Comparison of ENCODE assay signal across 25 mouse cellular contexts in the genomic region with DNA sequence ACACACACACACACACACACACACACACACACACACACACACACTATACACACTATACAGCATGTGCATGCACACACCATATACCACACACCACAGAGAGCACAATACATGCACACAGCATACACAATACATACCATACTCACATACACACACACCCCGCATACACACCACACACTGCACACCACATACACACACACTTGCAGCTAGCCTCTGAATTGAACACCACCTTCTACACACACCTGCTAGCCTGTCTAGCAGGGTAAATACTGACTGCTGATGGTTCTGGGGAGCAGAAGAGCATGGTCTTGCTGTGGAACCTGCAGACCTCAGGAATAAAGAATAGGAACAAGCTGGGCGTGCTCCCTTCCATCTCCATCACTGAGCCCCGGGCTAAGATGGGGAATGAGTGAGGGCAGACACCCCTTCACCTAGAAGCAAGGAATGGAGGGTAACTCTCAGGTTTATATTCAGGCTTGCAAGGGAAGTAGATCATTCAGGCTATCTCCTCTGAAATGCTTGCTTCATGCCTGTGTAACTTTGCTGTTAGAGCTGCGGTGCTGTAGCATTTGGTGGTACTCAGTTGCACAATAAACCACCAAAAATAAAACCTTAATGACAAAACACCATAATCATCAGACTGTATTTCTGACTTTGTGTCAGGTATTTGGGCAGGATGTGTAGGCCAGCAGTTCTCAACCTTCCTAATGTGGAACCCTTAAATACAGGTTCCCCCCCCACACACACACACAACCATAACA.
DNase-seq lines count a peak whose midpoint lies in the region; ATAC-seq and TF ChIP-seq lines count a peak whose summit lies in the region.
"Had no signal": no experiment of that assay in that cellular context is flagged by ENCODE, and none has a peak within 500 bp of the region (broad histone marks: within the 10 kb centered on the region; RNA-seq: fewer than 3 reads in every experiment).

No protein-coding gene starts in this region.

- no peaks in the 10 kb centered on the region for H3K79me2 ChIP-seq in MEL (ENCODE audit: control insufficient read depth, insufficient read depth, low read length, poor library complexity)

- peaks cover 29% of the 10 kb centered on the region for H3K4me1 ChIP-seq in megakaryocyte, embryonic 14.5 days
- no peaks in the 10 kb centered on the region for H3K4me1 ChIP-seq in neural tube, embryonic 14.5 days (ENCODE audit: control insufficient read depth, insufficient read depth, low read length)
- peaks cover 4% of the 10 kb centered on the region; the same call in 1 of the 2 replicates for H3K4me1 ChIP-seq in neural tube, embryonic 15.5 days
- H3K4me1 ChIP-seq in MEL (ENCODE audit: control insufficient read depth in 1 of 2, insufficient read depth in 2 of 2, low read length in 2 of 2) = no peaks in the 10 kb centered on the region
- no peaks in the 10 kb centered on the region for H3K4me1 ChIP-seq in stomach, postnatal 0 days (replicated peaks; ENCODE audit: control insufficient read depth, insufficient read depth)
- H3K4me1 ChIP-seq: embryonic facial prominence, embryonic 10.5 days; embryonic facial prominence, embryonic 12.5 days had no signal

- no peak for TF ChIP-seq EP300 in MEL (IDR thresholded peaks at IDR 0.05; ENCODE audit: low read depth in 1 of 2, low read length in 2 of 2)
- no peak for TF ChIP-seq EP300 in stomach, postnatal 0 days (optimal IDR thresholded peaks at IDR 0.05)

- no peaks in the 10 kb centered on the region for H3K9me3 ChIP-seq in megakaryocyte, embryonic 14.5 days
- no peaks in the 10 kb centered on the region for H3K9me3 ChIP-seq in neural tube, embryonic 14.5 days (ENCODE audit: control insufficient read depth, low read length)
- H3K9me3 ChIP-seq in neural tube, embryonic 15.5 days (replicated peaks) = no peaks in the 10 kb centered on the region
- no peaks in the 10 kb centered on the region for H3K9me3 ChIP-seq in MEL (replicated peaks; ENCODE audit: insufficient read depth, low read length)
- no peaks in the 10 kb centered on the region for H3K9me3 ChIP-seq in stomach, postnatal 0 days (ENCODE audit: control insufficient read depth, low read length)
- H3K9me3 ChIP-seq: embryonic facial prominence, embryonic 10.5 days; embryonic facial prominence, embryonic 12.5 days; forebrain, embryonic 13.5 days; forebrain, embryonic 15.5 days; G1E had no signal

- WGBS in neural tube, embryonic 14.5 days = 91% methylated on average over 4 of the region's 4 CpGs
- WGBS in neural tube, embryonic 15.5 days = 96% methylated on average over 4 of the region's 4 CpGs
- 88% methylated on average over 4 of the region's 4 CpGs for WGBS in stomach, postnatal 0 days

- H3K9ac ChIP-seq in neural tube, embryonic 14.5 days (replicated peaks; ENCODE audit: low read depth, low read length) = no peak overlapping the region
- no peak overlapping the region for H3K9ac ChIP-seq in neural tube, embryonic 15.5 days (replicated peaks)
- H3K9ac ChIP-seq in MEL (ENCODE audit: control insufficient read depth, low read depth, low read length, poor library complexity, severe bottlenecking) = no peak overlapping the region
- no peak overlapping the region for H3K9ac ChIP-seq in stomach, postnatal 0 days (ENCODE audit: low read length)
- H3K9ac ChIP-seq: embryonic facial prominence, embryonic 12.5 days; forebrain, embryonic 13.5 days; forebrain, embryonic 15.5 days; forebrain, postnatal 0 days had no signal

- H3K4me2 ChIP-seq in neural tube, embryonic 14.5 days (ENCODE audit: low read depth, low read length) = no peak overlapping the region
- no peak overlapping the region for H3K4me2 ChIP-seq in neural tube, embryonic 15.5 days
- H3K4me2 ChIP-seq in stomach, postnatal 0 days (replicated peaks; ENCODE audit: low read depth) = no peak overlapping the region
- H3K4me2 ChIP-seq: embryonic facial prominence, embryonic 12.5 days; forebrain, embryonic 13.5 days; forebrain, embryonic 15.5 days had no signal

- DNase-seq in MEL (ENCODE audit: low read depth, low spot score) = no peak
- no peak for DNase-seq in stomach, postnatal 0 days (ENCODE audit: low spot score)
- DNase-seq in adrenal gland, postnatal 10 days = no peak
- DNase-seq: adrenal gland, adult 2 months; adrenal gland, postnatal 14 days; adrenal gland, postnatal 36 days; B cell, adult 2 months; cerebellum, adult 11-12 months; cerebellum, adult 2 months; cerebellum, adult 9-10 months; cerebellum, postnatal 10 days; cerebellum, postnatal 25 days; forebrain, postnatal 0 days had no signal

- H3K27me3 ChIP-seq in megakaryocyte, embryonic 14.5 days (replicated peaks) = no peaks in the 10 kb centered on the region
- no peaks in the 10 kb centered on the region for H3K27me3 ChIP-seq in neural tube, embryonic 14.5 days (ENCODE audit: control insufficient read depth, insufficient read depth, low read length)
- no peaks in the 10 kb centered on the region for H3K27me3 ChIP-seq in neural tube, embryonic 15.5 days (replicated peaks)
- H3K27me3 ChIP-seq in MEL (ENCODE audit: control insufficient read depth in 1 of 2, insufficient read depth in 2 of 2, low read length in 2 of 2) = no peaks in the 10 kb centered on the region
- H3K27me3 ChIP-seq in stomach, postnatal 0 days (ENCODE audit: control insufficient read depth, insufficient read depth, low read length) = no peaks in the 10 kb centered on the region
- H3K27me3 ChIP-seq: CH12.LX; embryonic facial prominence, embryonic 12.5 days; forebrain, embryonic 13.5 days; forebrain, embryonic 15.5 days had no signal

- H3K36me3 ChIP-seq in megakaryocyte, embryonic 14.5 days (replicated peaks; ENCODE audit: low read length) = peaks cover 2% of the 10 kb centered on the region
- no peaks in the 10 kb centered on the region; the same call in 1 of the 2 replicates for H3K36me3 ChIP-seq in neural tube, embryonic 14.5 days (ENCODE audit: control insufficient read depth, insufficient read depth, low read length)
- 0 out of 2 replicates have a peak, but pooled peaks cover 3% of the 10 kb centered on the region for H3K36me3 ChIP-seq in neural tube, embryonic 15.5 days
- H3K36me3 ChIP-seq in MEL (ENCODE audit: control insufficient read depth in 1 of 2, insufficient read depth in 2 of 2, low read length in 2 of 2) = no peaks in the 10 kb centered on the region
- no peaks in the 10 kb centered on the region for H3K36me3 ChIP-seq in stomach, postnatal 0 days (ENCODE audit: control insufficient read depth, insufficient read depth, low read length)
- H3K36me3 ChIP-seq: forebrain, embryonic 15.5 days; G1E had no signal

- no peak for TF ChIP-seq RAD21 in MEL (IDR thresholded peaks at IDR 0.05; ENCODE audit: low read depth, low read length)

- peak overlapping the region; percentile 20 for H3K4me3 ChIP-seq in megakaryocyte, embryonic 14.5 days (replicated peaks)
- no peak overlapping the region for H3K4me3 ChIP-seq in neural tube, embryonic 14.5 days (ENCODE audit: low read depth, low read length)
- no peak overlapping the region for H3K4me3 ChIP-seq in neural tube, embryonic 15.5 days (replicated peaks)
- H3K4me3 ChIP-seq in MEL (ENCODE audit: control insufficient read depth in 1 of 2, insufficient read depth in 1 of 2, low read depth in 2 of 2, low read length in 2 of 2) = no peak overlapping the region
- H3K4me3 ChIP-seq in stomach, postnatal 0 days (ENCODE audit: low read depth, low read length) = no peak overlapping the region
- H3K4me3 ChIP-seq: embryonic facial prominence, embryonic 10.5 days; embryonic facial prominence, embryonic 12.5 days; forebrain, embryonic 13.5 days; forebrain, embryonic 15.5 days had no signal

- no peak for ATAC-seq in megakaryocyte, adult 5-6 weeks (ENCODE audit: poor library complexity, severe bottlenecking)
- ATAC-seq in neural tube, embryonic 14.5 days (ENCODE audit: low read depth) = peak; percentile 24; the same call in 1 of the 2 replicates
- no peak for ATAC-seq in neural tube, embryonic 15.5 days (ENCODE audit: low FRiP score)
- ATAC-seq in megakaryocyte progenitor cell, adult 5-6 weeks (replicated peaks; ENCODE audit: poor library complexity) = peak; percentile 53
- ATAC-seq in stomach, postnatal 0 days (ENCODE audit: low FRiP score, low TSS enrichment) = no peak
- ATAC-seq: CD4-positive, CD25-positive, alpha-beta regulatory T cell, adult 4 months; forebrain, embryonic 13.5 days; forebrain, embryonic 15.5 days; forebrain, postnatal 0 days had no signal

- no peak for TF ChIP-seq POLR2A in MEL (IDR thresholded peaks at IDR 0.05; ENCODE audit: control insufficient read depth in 1 of 2, insufficient read depth in 1 of 2, low read depth in 1 of 2, low read length in 2 of 2, poor library complexity in 1 of 2)

- TF ChIP-seq CTCF in MEL (IDR thresholded peaks at IDR 0.05 in 2 of 3, conservative IDR thresholded peaks at IDR 0.05 in 1 of 3; ENCODE audit: control insufficient read depth in 1 of 3, insufficient read depth in 1 of 3, low read depth in 2 of 3, low read length in 3 of 3, poor library complexity in 1 of 3, severe bottlenecking in 1 of 3) = no peak
- no peak for TF ChIP-seq CTCF in stomach, postnatal 0 days (IDR thresholded peaks at IDR 0.05; ENCODE audit: low read depth)

- no peak overlapping the region for H3K27ac ChIP-seq in neural tube, embryonic 14.5 days (ENCODE audit: low read depth, low read length)
- no peak overlapping the region for H3K27ac ChIP-seq in neural tube, embryonic 15.5 days (replicated peaks)
- H3K27ac ChIP-seq in MEL (ENCODE audit: control insufficient read depth, low read depth, low read length) = no peak overlapping the region
- H3K27ac ChIP-seq in stomach, postnatal 0 days (replicated peaks) = no peak overlapping the region
- H3K27ac ChIP-seq: embryonic facial prominence, embryonic 10.5 days; embryonic facial prominence, embryonic 12.5 days; forebrain, embryonic 13.5 days; forebrain, embryonic 15.5 days had no signal

TF ChIP-seq in MEL, 35 proteins besides CTCF, POLR2A, EP300 and RAD21:
- no peak for TF ChIP-seq UBTF (IDR thresholded peaks at IDR 0.05; ENCODE audit: borderline replicate concordance, insufficient read depth, low read depth, low read length)
- TF ChIP-seq HCFC1 (IDR thresholded peaks at IDR 0.05; ENCODE audit: low read depth, low read length) = no peak
- peak; percentile 57; the same call in 1 of the 2 replicates for TF ChIP-seq POLR2AphosphoS5 (IDR thresholded peaks at IDR 0.05; ENCODE audit: borderline replicate concordance, low read depth, low read length)

Comparison
In these comparisons a context has a peak if more than half of its experiments do, and no peak if none do; other contexts are left out.
1. ATAC-seq: peak in neural tube, embryonic 14.5 days (single experiment) and megakaryocyte progenitor cell, adult 5-6 weeks (single experiment); none in megakaryocyte, adult 5-6 weeks (single experiment), neural tube, embryonic 15.5 days (single experiment) and stomach, postnatal 0 days (single experiment).